Mouse (Mus musculus): ENCODE measurements around the gene Rnf141.
A peak's percentile ranks its signal among the peaks of the same experiment; 100 is the strongest.

Rnf141 gene

GRCm38 (mm10) chr7:110833024-110833423, 11.2 kb downstream of the Rnf141 start:
- DNase-seq (ENCODE audit: low spot score in 2 of 2) = no peak

- no peak for DNase-seq (ENCODE audit: low spot score in 2 of 2)
Observed at GRCm38 (mm10) chr7:110823995-110824953, 20.0 kb downstream of the Rnf141 start.

- DNase-seq (ENCODE audit: low spot score in 2 of 2) = no peak
Observed at GRCm38 (mm10) chr7:110823593-110823992, 20.7 kb downstream of the Rnf141 start.

GRCm38 (mm10) chr7:110823076-110823475, 21.2 kb downstream of the Rnf141 start:
- no peak for DNase-seq (ENCODE audit: low spot score in 2 of 2)

- no peak for DNase-seq (ENCODE audit: low spot score in 2 of 2)
Observed at GRCm38 (mm10) chr7:110822055-110822454, 22.2 kb downstream of the Rnf141 start.

GRCm38 (mm10) chr7:110821653-110822052, 22.6 kb downstream of the Rnf141 start:
- DNase-seq (ENCODE audit: low spot score in 2 of 2) = peak; percentile 71 to 75

- DNase-seq (ENCODE audit: low spot score in 2 of 2) = no peak
Observed at GRCm38 (mm10) chr7:110821068-110821467, 23.2 kb downstream of the Rnf141 start.

- DNase-seq (ENCODE audit: low spot score in 2 of 2) = no peak
Observed at GRCm38 (mm10) chr7:110818787-110819350, 25.4 kb downstream of the Rnf141 start.

- no peak for DNase-seq (ENCODE audit: low spot score in 2 of 2)
Observed at GRCm38 (mm10) chr7:110818206-110818605, 26.1 kb downstream of the Rnf141 start.

GRCm38 (mm10) chr7:110816037-110816436, 28.2 kb downstream of the Rnf141 start:
- DNase-seq (ENCODE audit: low spot score in 2 of 2) = no peak

- no peak for DNase-seq (ENCODE audit: low spot score in 2 of 2)
Observed at GRCm38 (mm10) chr7:110813983-110814382, 30.3 kb downstream of the Rnf141 start.

GRCm38 (mm10) chr7:110811529-110811928, 32.7 kb downstream of the Rnf141 start:
- DNase-seq (ENCODE audit: low spot score in 2 of 2) = no peak

GRCm38 (mm10) chr7:110810995-110811394, 33.3 kb downstream of the Rnf141 start:
- DNase-seq (ENCODE audit: low spot score in 2 of 2) = no peak

GRCm38 (mm10) chr7:110809585-110810557, 34.4 kb downstream of the Rnf141 start:
- DNase-seq (ENCODE audit: low spot score in 2 of 2) = no peak

GRCm38 (mm10) chr7:110808962-110809361, 35.3 kb downstream of the Rnf141 start:
- DNase-seq (ENCODE audit: low spot score in 2 of 2) = peak in 1 of 2 experiments; percentile 63

- no peak for DNase-seq (ENCODE audit: low spot score in 2 of 2)
Observed at GRCm38 (mm10) chr7:110807460-110808030, 36.7 kb downstream of the Rnf141 start.

- peak; percentile 84 to 89 for DNase-seq (ENCODE audit: low spot score in 2 of 2)
Observed at GRCm38 (mm10) chr7:110804266-110804665, 40.0 kb downstream of the Rnf141 start.

- DNase-seq (ENCODE audit: low spot score in 2 of 2) = no peak
Observed at GRCm38 (mm10) chr7:110803131-110803530, 41.1 kb downstream of the Rnf141 start.

- peak; percentile 92 for DNase-seq (ENCODE audit: low spot score in 2 of 2)
Observed at GRCm38 (mm10) chr7:110801028-110801427, 43.2 kb downstream of the Rnf141 start.

GRCm38 (mm10) chr7:110797722-110798409, 46.4 kb downstream of the Rnf141 start:
- DNase-seq (ENCODE audit: low spot score in 2 of 2) = no peak

Measured in right cerebral cortex, postnatal 10 days (tissue).